Mouse (Mus musculus) kidney, adult 2 months (tissue): Measurements from ENCODE around the gene Olfr17. TPM values are rescaled to one million over a fixed set of nuclear protein-coding genes. Genes with fewer than 3 reads are reported as not detected.
A peak's percentile ranks its signal among the peaks of the same experiment; 100 is the strongest.
"Not testable (repeated sequence)": the region's sequence is repeated elsewhere in the genome, so short reads cannot be mapped to it uniquely, and the experiment has no call there.

Source experiments
- DNase-seq: peaks from one replicate; pipeline ENCODE4 v3.0.0; 2021
- H3K27ac ChIP-seq: fragments of 200-500 bp; 2 replicates; pipeline ENCODE4 v1.5.1; 2012; ENCODE audit warnings: low read depth, low read length, control low read depth, inconsistent platforms; ENCODE audit not compliant: insufficient read depth
- H3K27me3 ChIP-seq: fragments of 200-500 bp; replicated peaks from 2 replicates; pipeline ENCODE4 v1.6.1; 2012; ENCODE audit warnings: mild to moderate bottlenecking, moderate library complexity, low read length, inconsistent platforms; ENCODE audit not compliant: control insufficient read depth, insufficient read depth
- H3K36me3 ChIP-seq: fragments of 200-500 bp; 2 replicates; pipeline ENCODE4 v1.6.1; 2012; ENCODE audit warnings: mild to moderate bottlenecking, moderate library complexity, low read length, inconsistent platforms; ENCODE audit not compliant: control insufficient read depth, insufficient read depth
- H3K4me1 ChIP-seq: fragments of 200-500 bp; 2 replicates; pipeline ENCODE4 v1.6.1; 2011; ENCODE audit warnings: low read length; ENCODE audit not compliant: control insufficient read depth, insufficient read depth
- H3K4me3 ChIP-seq: fragments of 200-500 bp; 2 replicates; pipeline ENCODE4 v1.5.1; 2011; ENCODE audit warnings: mild to moderate bottlenecking, low read depth, low read length, control low read depth; ENCODE audit not compliant: insufficient read depth
- CTCF ChIP-seq: fragments of 200-500 bp; conservative IDR thresholded peaks from 2 replicates; pipeline ENCODE4 v1.5.1; 2011; ENCODE audit warnings: low read depth, mild to moderate bottlenecking, control low read depth, low read length, moderate library complexity, mixed read lengths; ENCODE audit not compliant: insufficient read depth, insufficient read length
- POLR2A ChIP-seq: fragments of 200-500 bp; IDR thresholded peaks from one replicate; pipeline ENCODE4 v1.6.1; 2011; ENCODE audit warnings: low read depth, low read length, control low read depth
- WGBS: fragments of 180-500 bp; shearing (Covaris S2); methylation state at CpG from one replicate; pipeline ENCODE4 v1.1.7; 2018; 5-methylcytosine and 5-hydroxymethylcytosine counted together
- polyA plus RNA-seq: library from polyadenylated mRNA; depleted of rRNA; stranded (reverse); fragments of >200 nt; gene quantifications from 2 replicates; pipeline ENCODE4 v1.2.3, GENCODE M21; 2012; rRNA removed

Olfr17 gene
- polyA plus RNA-seq: not detected in 2 replicates

DNA sequence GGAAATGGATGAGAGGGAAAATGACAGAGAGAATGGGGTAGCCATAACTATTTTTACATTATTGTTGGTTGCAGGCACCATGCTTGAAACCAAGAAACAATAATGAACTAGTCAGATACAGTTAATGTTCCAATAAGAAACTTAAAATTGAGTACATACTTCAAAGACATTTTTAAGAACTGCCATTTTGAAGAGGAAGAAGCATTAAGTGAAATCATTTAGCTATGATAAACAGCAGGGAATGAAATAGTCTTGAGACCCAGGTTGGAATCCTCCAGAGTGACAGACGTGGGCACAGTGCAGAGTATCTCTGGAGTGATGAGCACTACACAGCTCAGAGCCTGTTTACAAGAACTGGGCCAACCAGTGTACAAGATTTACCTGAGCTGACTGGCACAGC lies at the start of gene Olfr17:
Gene Olfr17 (plus strand): TSS at position 301 of the 400 bp plus-strand sequence.
- no peak within 1 kb of the TSS for H3K27ac ChIP-seq
- no peak for DNase-seq
- WGBS: 35% methylated on average over 1 of the region's 1 CpGs
- no peaks in the 10 kb centered on the region for H3K4me1 ChIP-seq
- TF ChIP-seq CTCF: no peak
- no peak within 1 kb of the TSS for H3K4me3 ChIP-seq
- no peaks in the 10 kb centered on the region for H3K36me3 ChIP-seq
- no peaks in the 10 kb centered on the region for H3K27me3 ChIP-seq

DNA sequence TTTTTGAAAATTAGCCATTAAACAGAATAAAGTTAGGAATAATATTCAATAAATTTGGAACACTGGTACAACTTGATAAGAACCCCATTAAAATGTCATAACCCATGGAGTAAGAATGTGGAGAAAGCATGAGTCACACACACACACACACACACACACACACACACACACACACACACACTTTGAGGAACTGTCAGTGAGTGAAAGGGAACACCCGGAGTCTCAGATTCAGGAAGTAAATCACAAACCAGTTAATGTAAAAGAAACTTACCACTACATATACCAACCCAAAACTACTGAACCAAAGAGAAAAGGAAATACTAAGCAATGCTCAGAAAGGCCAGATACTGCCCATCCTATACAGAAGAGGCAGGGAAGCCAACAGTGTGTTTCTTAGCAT lies 48.6 kb upstream of the Olfr17 start:
- no peak overlapping the region for H3K27ac ChIP-seq
- TF ChIP-seq CTCF: no peak
- no peak for TF ChIP-seq POLR2A
- H3K4me3 ChIP-seq: no peak overlapping the region
- 46% methylated on average over 1 of the region's 1 CpGs for WGBS
- no peaks in the 10 kb centered on the region; the same call in 1 of the 2 replicates for H3K27me3 ChIP-seq
- H3K36me3 ChIP-seq: no peaks in the 10 kb centered on the region
- no peaks in the 10 kb centered on the region for H3K4me1 ChIP-seq
- DNase-seq: no peak

DNA sequence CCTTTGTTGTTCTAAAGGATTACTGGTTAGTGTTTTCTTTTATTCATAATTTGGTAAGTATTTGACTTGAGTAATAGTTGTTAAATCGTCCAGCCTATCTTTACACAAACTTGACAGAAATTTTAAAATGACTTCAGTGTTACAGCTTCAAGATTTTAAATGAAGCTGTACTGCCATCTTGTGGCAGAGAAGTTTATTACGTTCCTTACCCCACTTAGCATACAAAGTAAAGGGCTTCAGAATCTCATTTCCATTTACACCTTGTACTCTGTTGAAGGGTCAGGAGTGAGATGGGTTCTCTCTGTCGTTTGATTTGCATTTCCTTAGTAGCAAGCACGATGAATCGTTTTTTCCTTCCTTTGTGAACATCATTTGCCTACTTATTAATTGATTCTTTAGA lies 47.2 kb upstream of the Olfr17 start:
- TF ChIP-seq POLR2A (no peak), CTCF (0 out of 2 replicates have a peak, but pooled peaks have one; percentile 4)
- Histone ChIP-seq H3K27ac (no peak overlapping the region), H3K36me3 (no peaks in the 10 kb centered on the region), H3K4me3 (no peak overlapping the region), H3K4me1 (no peaks in the 10 kb centered on the region), H3K27me3 (no peaks in the 10 kb centered on the region; the same call in 1 of the 2 replicates)
- DNase-seq: peak; percentile 58
- 2% methylated on average over 5 of the region's 5 CpGs for WGBS

DNA sequence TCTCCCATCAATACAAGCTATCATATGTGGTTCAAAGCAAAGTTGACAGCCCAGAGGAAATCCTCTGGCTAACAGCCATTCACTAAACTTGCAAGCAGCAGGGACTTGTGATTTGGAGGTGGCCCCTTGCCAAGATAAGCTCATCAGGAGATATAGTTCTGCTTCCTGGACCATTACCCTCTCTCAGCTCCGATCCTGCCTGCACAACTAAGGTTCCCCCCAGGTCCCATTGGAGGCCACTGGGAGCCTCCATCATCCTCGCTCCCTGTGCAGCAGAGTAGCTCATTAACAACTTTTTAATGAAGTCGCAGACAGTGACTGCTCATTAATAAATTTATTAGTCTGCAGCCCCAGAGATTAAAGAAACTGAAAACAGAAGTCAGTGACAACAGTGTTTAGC lies 45.4 kb upstream of the Olfr17 start:
- TF ChIP-seq CTCF (no peak), POLR2A (no peak)
- H3K4me3 ChIP-seq: no peak overlapping the region
- H3K4me1 ChIP-seq: no peaks in the 10 kb centered on the region
- WGBS: 22% methylated on average over 3 of the region's 3 CpGs
- no peaks in the 10 kb centered on the region for H3K36me3 ChIP-seq
- H3K27ac ChIP-seq: no peak overlapping the region
- no peak for DNase-seq
- H3K27me3 ChIP-seq: no peaks in the 10 kb centered on the region; the same call in 1 of the 2 replicates

DNA sequence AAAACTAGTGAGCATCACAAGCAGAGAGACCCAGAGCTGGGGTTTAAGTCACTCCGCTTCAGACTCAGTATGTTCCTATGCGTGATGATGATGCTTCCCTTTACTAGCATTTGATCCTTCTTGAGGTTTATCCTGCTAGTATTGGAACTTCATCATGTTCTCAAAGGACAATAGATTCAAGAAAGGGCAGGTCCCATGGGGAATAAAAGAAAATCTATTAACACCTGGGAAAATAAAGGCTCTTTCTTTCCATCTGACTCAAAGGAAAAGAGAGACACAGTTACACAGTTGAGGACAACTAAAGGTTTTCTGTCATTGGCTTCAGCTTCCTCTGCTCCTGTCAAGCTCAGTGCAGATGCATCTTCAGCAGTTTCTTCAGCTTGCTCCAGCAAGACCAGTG lies 22.3 kb upstream of the Olfr17 start, which contains the start of gene Olfr714:
Gene Olfr714 (plus strand): TSS at position 301 of the 400 bp plus-strand sequence.
- H3K27me3 ChIP-seq: no peaks in the 10 kb centered on the region
- no peak within 1 kb of the TSS for H3K27ac ChIP-seq
- no peak within 1 kb of the TSS for H3K4me3 ChIP-seq
- H3K36me3 ChIP-seq: no peaks in the 10 kb centered on the region
- WGBS: 85% methylated on average over 2 of the region's 2 CpGs
- TF ChIP-seq CTCF (no peak), POLR2A (no peak)
- DNase-seq: no peak
- H3K4me1 ChIP-seq: no peaks in the 10 kb centered on the region

DNA sequence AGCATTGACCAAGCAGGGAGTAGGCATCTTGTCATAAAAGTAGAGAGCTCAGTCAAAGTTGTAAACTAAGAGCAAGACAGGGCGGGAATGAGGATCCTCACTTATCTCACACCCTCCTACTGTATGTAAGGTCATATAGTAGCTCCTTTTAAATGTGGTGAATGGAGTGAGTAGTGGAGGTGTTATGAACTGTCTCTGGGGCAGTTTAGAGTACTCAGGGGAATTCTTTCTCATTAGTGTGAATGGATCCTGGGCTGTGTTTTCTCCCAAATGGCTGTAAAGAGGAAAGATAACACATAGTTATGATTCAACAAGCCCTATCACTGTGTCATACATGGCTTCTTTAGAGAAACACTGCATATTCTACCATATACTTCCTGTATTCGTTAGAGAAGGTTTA lies 17.2 kb downstream of the Olfr17 start, which contains the start of gene Olfr715b:
Gene Olfr715b (minus strand): TSS at position 101 of the 400 bp plus-strand sequence.
- not testable (repeated sequence) for H3K27me3 ChIP-seq, H3K4me3 ChIP-seq, DNase-seq, H3K4me1 ChIP-seq, H3K36me3 ChIP-seq, H3K27ac ChIP-seq
- 70% methylated on average over 2 of the region's 2 CpGs for WGBS

DNA sequence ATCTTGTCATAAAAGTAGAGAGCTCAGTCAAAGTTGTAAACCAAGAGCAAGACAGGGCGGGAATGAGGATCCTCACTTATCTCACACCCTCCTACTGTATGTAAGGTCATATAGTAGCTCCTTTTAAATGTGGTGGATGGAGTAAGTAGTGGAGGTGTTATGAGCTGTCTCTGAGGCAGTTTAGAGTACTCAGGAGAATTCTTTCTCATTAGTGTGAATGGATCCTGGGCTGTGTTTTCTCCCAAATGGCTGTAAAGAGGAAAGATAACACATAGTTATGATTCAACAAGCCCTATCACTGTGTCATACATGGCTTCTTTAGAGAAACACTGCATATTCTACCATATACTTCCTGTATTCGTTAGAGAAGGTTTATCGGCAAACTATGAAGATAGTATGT lies 38.0 kb downstream of the Olfr17 start, which contains the start of gene Olfr715:
Gene Olfr715 (minus strand): TSS at position 101 of the 400 bp plus-strand sequence.
- not testable (repeated sequence) for DNase-seq, H3K27ac ChIP-seq, H3K4me1 ChIP-seq, H3K4me3 ChIP-seq, H3K36me3 ChIP-seq, H3K27me3 ChIP-seq
- 75% methylated on average over 3 of the region's 3 CpGs for WGBS

DNA sequence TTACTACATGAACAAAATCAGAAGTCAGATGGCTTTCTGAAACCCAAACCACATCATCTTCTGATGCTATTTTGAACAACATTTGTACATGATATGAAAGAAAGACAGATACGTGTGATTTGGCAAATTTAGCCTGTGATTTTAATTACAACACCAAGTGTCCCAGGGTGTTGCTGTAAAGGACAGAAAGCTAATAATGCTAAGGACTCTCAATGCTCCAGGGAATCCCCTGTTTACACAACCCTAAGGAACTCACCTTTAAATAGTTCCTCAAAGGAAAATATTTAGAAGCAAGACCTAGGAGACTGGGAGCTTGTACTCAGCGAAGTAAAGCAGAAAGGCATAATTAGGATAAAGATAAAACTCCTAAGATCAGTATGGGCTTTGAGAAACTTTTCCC lies 45.0 kb downstream of the Olfr17 start, which contains the start of gene Olfr716:
Gene Olfr716 (plus strand): TSS at position 301 of the 400 bp plus-strand sequence.
- H3K27ac ChIP-seq, H3K27me3 ChIP-seq, DNase-seq, H3K4me3 ChIP-seq, H3K36me3 ChIP-seq, H3K4me1 ChIP-seq: not testable (repeated sequence)
- WGBS: 78% methylated on average over 2 of the region's 2 CpGs

Other genes starting within 250 kb of the Olfr17 start
- gene Olfr703, start 249.9 kb upstream of the Olfr17 start, polyA plus RNA-seq: not detected in 2 replicates
- gene Olfr704, start 230.0 kb upstream of the Olfr17 start, polyA plus RNA-seq: not detected in 2 replicates
- gene Olfr705, start 216.3 kb upstream of the Olfr17 start, polyA plus RNA-seq: not detected in 2 replicates
- gene Olfr706, start 205.1 kb upstream of the Olfr17 start, polyA plus RNA-seq: not detected in 2 replicates
- not detected in 2 replicates for gene Olfr707, start 192.0 kb upstream of the Olfr17 start, polyA plus RNA-seq
- not detected in 2 replicates for gene Olfr1532-ps1, start 185.2 kb upstream of the Olfr17 start, polyA plus RNA-seq
- not detected in 2 replicates for gene Olfr709-ps1, start 161.0 kb upstream of the Olfr17 start, polyA plus RNA-seq
- not detected in 2 replicates for gene Olfr710, start 144.9 kb upstream of the Olfr17 start, polyA plus RNA-seq
- not detected in 2 replicates for gene Olfr6, start 129.3 kb upstream of the Olfr17 start, polyA plus RNA-seq
- gene Olfr711, start 117.8 kb upstream of the Olfr17 start, polyA plus RNA-seq: not detected in 2 replicates
- not detected in 2 replicates for gene Olfr2, start 87.1 kb upstream of the Olfr17 start, polyA plus RNA-seq
- gene Olfr713, start 62.0 kb upstream of the Olfr17 start, polyA plus RNA-seq: not detected in 2 replicates
- not detected in 2 replicates for gene Olfr714, start 22.2 kb upstream of the Olfr17 start, polyA plus RNA-seq
- not detected in 2 replicates for gene Olfr715b, start 17.1 kb downstream of the Olfr17 start, polyA plus RNA-seq
- gene Olfr715, start 37.9 kb downstream of the Olfr17 start, polyA plus RNA-seq: not detected in 2 replicates
- not detected in 2 replicates for gene Olfr716, start 45.1 kb downstream of the Olfr17 start, polyA plus RNA-seq
- gene Nlrp14, start 73.8 kb downstream of the Olfr17 start, polyA plus RNA-seq: not detected in 2 replicates
- not detected in 2 replicates for gene Rbmxl2, start 116.2 kb downstream of the Olfr17 start, polyA plus RNA-seq